Mouse (Mus musculus) cerebellum, adult 2 months (tissue): Measurements from ENCODE around the gene Bach2. TPM values are rescaled to one million over a fixed set of nuclear protein-coding genes. Genes with fewer than 3 reads are reported as not detected.

Experiments used
- DNase-seq, 2 experiments: peaks; one replicate each; pipeline ENCODE4 v3.0.0; 2021
- H3K27ac ChIP-seq: fragments of 200-500 bp; 2 replicates; pipeline ENCODE4 v1.5.1; 2012; ENCODE audit warnings: low read length, control low read depth, inconsistent platforms; ENCODE audit not compliant: insufficient read depth
- H3K27me3 ChIP-seq: fragments of 200-500 bp; 2 replicates; pipeline ENCODE4 v1.6.1; 2012; ENCODE audit warnings: inconsistent platforms, mild to moderate bottlenecking, low read length, moderate library complexity; ENCODE audit not compliant: control insufficient read depth, insufficient read depth
- H3K4me1 ChIP-seq: fragments of 200-500 bp; 2 replicates; pipeline ENCODE4 v1.6.1; 2011; ENCODE audit warnings: low read length; ENCODE audit not compliant: control insufficient read depth, insufficient read depth
- H3K4me3 ChIP-seq: fragments of 200-500 bp; replicated peaks from 2 replicates; pipeline ENCODE3; 2011; ENCODE audit warnings: mild to moderate bottlenecking, low read depth, low read length, control low read depth; ENCODE audit not compliant: insufficient read depth
- CTCF ChIP-seq: fragments of 200-500 bp; IDR thresholded peaks from 2 replicates; pipeline ENCODE4 v1.5.1; 2011; ENCODE audit warnings: low read depth, mild to moderate bottlenecking, control low read depth, low read length, moderate library complexity, borderline replicate concordance; ENCODE audit not compliant: insufficient read depth
- POLR2A ChIP-seq: fragments of 200-500 bp; IDR thresholded peaks from 2 replicates; pipeline ENCODE4 v1.6.1; 2011; ENCODE audit warnings: low read length, control low read depth, borderline replicate concordance; ENCODE audit not compliant: insufficient read depth
- WGBS: fragments of 180-500 bp; shearing (Covaris S2); methylation state at CpG from one replicate; pipeline ENCODE4 v1.1.7; 2018; 5-methylcytosine and 5-hydroxymethylcytosine counted together
- polyA plus RNA-seq: library from polyadenylated mRNA; depleted of rRNA; stranded (reverse); fragments of >200 nt; gene quantifications from 2 replicates; pipeline ENCODE4 v1.2.3, GENCODE M21; 2012

Gene Bach2
- polyA plus RNA-seq, 1 experiment, result 4.7 TPM

DNA sequence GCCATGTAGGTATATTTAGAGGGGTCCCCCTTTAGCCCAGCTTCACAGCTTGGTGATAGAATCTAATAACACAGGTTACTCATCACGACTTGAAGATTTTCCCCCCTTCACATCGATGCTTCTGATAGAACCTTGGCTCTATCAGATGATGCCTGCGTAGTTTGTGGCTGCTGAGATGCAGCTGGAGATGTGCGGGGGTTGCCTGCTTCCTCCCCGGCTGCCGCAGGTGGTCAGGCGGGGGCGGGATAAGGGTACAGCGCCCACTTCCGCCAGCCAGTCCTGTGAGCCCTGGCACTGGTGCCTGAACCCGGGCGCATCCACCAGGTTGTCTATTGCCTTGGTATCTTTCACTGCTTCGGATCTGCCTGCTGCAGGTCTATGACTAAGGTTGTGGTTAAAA, 19.5 kb downstream of the Bach2 start:
- H3K4me1 ChIP-seq, result peaks cover 7% of the 10 kb centered on the region
- 78% methylated on average over 13 of the region's 13 CpGs for WGBS
- no peaks in the 10 kb centered on the region for H3K27me3 ChIP-seq
- no peak for TF ChIP-seq POLR2A
- no peak for TF ChIP-seq CTCF
- H3K27ac ChIP-seq, result no peak overlapping the region
- no peak overlapping the region for H3K4me3 ChIP-seq
- no peak for DNase-seq

DNA sequence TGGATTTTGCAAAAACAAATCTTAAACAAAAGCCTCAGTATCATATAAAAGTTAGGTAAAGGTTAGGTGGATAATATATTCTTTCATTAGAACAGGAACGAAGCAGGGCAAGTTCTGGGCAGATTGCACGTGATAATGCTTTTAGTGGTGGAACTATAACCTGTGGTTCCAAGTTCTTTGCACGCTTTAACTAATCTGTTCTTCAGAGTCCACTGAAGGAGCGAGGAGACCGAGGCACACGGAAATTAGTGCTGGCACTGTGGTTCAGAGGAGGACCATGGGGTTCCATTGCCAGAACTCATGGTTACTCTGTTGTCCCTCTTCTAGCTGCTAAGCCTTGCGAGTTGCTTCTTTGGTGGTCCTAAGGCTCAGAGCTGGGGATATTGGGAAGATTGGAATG, 20.0 kb downstream of the Bach2 start:
- Histone ChIP-seq H3K27me3 (no peaks in the 10 kb centered on the region), H3K4me1 (peaks cover 7% of the 10 kb centered on the region), H3K27ac (no peak overlapping the region), H3K4me3 (no peak overlapping the region)
- TF ChIP-seq CTCF, result no peak
- TF ChIP-seq POLR2A, result no peak
- WGBS, result 94% methylated on average over 7 of the region's 7 CpGs
- DNase-seq, result no peak

DNA sequence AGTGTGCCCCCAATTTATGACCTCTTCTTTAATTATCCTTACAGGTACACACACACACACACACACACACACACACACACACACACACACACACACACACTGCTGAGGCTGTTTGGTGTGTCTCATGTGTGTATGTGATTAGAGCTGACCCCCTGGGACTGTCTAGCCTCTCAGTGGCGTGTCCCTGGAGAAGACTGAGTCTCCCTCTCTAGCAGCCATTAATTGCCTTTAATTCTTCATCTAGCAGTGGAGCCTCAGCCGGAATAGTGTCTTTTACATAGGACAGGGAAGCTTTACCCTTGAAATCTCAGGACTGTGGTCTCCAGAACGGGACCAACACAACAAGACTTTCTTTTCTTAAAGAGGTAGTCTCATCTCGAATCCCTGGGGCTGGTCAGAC, 22.3 kb downstream of the Bach2 start:
- Histone ChIP-seq H3K27ac (no peak overlapping the region), H3K27me3 (no peaks in the 10 kb centered on the region), H3K4me1 (peaks cover 7% of the 10 kb centered on the region), H3K4me3 (no peak overlapping the region)
- DNase-seq, result no peak
- TF ChIP-seq CTCF (no peak), POLR2A (no peak)
- 83% methylated on average over 4 of the region's 4 CpGs for WGBS

DNA sequence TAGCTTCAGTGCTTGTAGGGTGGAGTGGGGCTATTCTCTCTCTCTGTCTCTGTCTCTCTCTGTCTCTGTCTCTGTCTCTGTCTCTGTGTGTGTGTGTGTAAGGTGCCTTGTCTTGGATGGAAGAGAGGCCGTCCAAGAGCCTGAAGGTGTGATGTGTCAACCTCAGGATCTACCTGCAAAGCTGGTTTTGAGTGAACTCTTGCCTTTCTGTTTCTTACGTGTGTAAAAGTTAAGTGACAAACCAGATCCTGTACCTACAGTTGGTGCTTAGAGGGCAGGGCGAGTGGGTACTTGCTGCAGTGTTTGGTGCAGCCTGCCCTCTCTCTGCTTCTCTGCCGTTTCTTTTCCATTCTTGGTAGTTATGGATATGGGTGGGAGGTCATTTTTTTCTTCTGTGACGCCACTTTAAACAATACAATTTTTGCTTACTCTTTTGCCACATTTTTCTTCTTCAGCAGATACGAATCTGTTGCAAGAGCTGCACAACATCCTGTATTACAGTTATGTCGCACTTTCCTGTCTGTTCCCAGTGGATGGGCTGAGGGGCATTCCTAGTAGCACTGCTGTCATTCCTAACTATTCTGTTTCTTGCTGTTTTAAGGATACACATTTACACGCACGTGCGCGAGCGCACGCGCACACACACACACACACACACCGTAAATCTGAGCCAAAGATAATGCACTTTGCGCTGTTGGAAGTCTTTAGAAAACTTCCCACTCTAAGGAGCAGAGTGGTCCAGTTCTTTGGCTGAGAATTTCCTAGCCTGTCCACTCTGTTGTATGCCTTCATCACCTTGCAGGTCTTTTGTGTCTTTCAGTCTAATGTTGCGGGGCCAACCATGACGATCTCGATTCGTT, 24.5 kb downstream of the Bach2 start:
- Histone ChIP-seq H3K4me1 (peaks cover 1% of the 10 kb centered on the region), H3K4me3 (no peak overlapping the region), H3K27me3 (no peaks in the 10 kb centered on the region), H3K27ac (no peak overlapping the region)
- no peak for DNase-seq
- TF ChIP-seq POLR2A (no peak), CTCF (no peak)
- WGBS, result 95% methylated on average over 20 of the region's 20 CpGs

DNA sequence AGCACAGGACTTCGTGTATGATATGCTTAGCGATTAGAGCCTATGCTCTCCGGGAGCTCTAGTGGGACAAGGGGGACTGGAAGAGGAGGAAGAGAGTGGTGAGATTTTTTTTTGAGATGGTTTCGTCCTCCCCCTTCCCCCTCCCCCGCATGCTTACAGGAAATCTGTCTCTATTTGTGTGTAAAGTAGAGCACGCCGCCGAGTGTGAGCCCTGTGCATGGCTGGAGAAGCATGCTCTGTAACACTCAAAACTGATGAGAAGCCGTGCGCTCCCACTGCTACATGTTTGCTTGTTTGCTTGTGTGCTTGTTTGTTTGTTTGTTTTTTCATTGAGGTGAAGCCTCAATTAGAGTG, 25.1 kb downstream of the Bach2 start:
- Histone ChIP-seq H3K27ac (no peak overlapping the region), H3K4me1 (no peaks in the 10 kb centered on the region), H3K27me3 (no peaks in the 10 kb centered on the region), H3K4me3 (no peak overlapping the region)
- WGBS, result 80% methylated on average over 10 of the region's 10 CpGs
- DNase-seq, result no peak
- TF ChIP-seq POLR2A (no peak), CTCF (no peak)

DNA sequence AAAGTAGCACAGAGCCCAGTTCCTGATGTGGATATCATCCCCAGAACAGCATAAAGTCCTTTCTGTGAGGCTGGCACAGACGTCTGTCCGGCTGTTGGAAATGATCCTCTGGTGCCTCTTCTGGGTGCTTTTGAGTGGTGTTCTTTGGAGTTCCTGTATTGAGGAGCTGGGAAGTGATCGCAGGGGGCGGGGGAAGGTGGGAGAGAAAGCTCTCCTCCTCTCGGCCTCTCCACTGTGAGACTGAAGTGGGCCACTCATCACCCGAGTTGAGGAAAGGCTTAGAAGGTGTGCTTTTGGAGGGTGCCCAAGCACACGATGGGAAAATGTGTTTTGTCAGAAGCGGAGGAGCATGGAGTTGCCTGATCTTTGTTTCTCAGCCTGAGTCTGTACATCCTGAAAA, 26.3 kb downstream of the Bach2 start:
- H3K27me3 ChIP-seq, result no peaks in the 10 kb centered on the region
- no peaks in the 10 kb centered on the region for H3K4me1 ChIP-seq
- DNase-seq, result no peak
- no peak for TF ChIP-seq CTCF
- TF ChIP-seq POLR2A, result no peak
- WGBS, result 71% methylated on average over 8 of the region's 8 CpGs
- H3K4me3 ChIP-seq, result no peak overlapping the region
- no peak overlapping the region for H3K27ac ChIP-seq

DNA sequence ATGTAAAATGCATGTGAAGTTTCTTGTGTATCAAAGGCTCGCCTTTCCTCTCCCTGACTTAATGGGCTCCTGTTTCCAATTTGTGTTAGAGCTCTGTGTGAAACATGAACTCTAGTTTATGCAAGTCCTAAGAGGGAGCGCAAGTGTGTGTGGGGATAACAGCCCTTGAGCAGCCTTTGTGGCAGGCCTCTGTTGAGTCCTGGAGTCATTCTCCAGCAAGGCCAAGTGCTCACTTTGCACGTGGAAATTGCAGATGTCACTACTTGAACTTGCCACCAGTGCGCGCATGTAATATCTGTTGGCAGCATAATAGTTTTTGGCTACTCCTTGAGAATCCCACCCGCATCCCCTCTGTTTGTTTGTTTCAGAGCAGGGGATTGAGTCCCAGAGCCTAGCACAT, 28.1 kb downstream of the Bach2 start:
- no peaks in the 10 kb centered on the region for H3K27me3 ChIP-seq
- TF ChIP-seq POLR2A (no peak), CTCF (no peak)
- no peaks in the 10 kb centered on the region for H3K4me1 ChIP-seq
- DNase-seq, result no peak
- H3K4me3 ChIP-seq, result no peak overlapping the region
- H3K27ac ChIP-seq, result no peak overlapping the region
- 70% methylated on average over 6 of the region's 6 CpGs for WGBS

DNA sequence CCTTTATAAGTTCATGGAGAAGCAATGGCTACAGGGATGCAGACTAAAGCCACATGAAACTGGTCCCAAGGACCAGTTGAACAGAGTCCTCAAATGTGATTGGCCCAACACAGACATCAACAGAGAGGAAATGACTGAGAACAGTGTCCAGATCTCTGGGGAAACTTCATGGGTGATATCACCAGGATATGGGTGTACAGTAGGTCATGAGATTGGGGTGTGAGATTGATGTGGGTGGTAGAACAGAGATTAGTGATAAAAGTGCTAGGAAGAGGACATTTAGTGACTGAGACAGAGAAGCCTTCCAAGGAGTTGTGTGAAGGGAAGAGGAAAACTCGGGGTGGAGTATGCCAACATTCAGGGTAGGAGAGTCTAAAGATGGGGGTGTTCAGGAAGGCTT, 29.4 kb downstream of the Bach2 start:
- Histone ChIP-seq H3K4me3 (no peak overlapping the region), H3K27me3 (no peaks in the 10 kb centered on the region), H3K27ac (no peak overlapping the region), H3K4me1 (no peaks in the 10 kb centered on the region)
- WGBS, result 100% methylated on average over 1 of the region's 1 CpGs
- TF ChIP-seq POLR2A (no peak), CTCF (no peak)
- DNase-seq, result no peak

DNA sequence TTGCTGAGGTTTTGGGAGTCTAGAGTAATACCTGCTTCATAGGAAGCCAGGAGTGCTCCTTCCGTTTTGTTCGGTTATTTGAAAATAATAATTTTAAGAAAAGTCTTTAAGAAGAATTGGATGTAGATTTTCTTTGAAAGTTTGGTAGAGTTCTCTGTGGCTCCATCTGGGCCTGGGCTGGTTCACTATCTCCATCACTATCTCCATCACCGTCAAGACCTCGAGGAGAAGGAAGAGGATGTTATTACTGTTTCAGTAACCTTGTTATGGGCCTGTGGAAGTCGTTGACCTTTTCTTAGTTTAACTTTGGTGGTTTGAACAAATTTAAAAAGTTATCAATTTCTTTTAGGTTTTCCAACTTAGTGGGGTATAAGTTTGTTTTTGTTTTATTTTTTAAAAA, 33.8 kb downstream of the Bach2 start:
- no peak for TF ChIP-seq POLR2A
- no peak for TF ChIP-seq CTCF
- H3K4me1 ChIP-seq, result no peaks in the 10 kb centered on the region
- H3K27ac ChIP-seq, result no peak overlapping the region
- DNase-seq, result no peak
- no peak overlapping the region for H3K4me3 ChIP-seq
- no peaks in the 10 kb centered on the region for H3K27me3 ChIP-seq
- WGBS, result 94% methylated on average over 5 of the region's 5 CpGs
